ENCODE assay signal across 8 mouse cellular contexts in the genomic region with DNA sequence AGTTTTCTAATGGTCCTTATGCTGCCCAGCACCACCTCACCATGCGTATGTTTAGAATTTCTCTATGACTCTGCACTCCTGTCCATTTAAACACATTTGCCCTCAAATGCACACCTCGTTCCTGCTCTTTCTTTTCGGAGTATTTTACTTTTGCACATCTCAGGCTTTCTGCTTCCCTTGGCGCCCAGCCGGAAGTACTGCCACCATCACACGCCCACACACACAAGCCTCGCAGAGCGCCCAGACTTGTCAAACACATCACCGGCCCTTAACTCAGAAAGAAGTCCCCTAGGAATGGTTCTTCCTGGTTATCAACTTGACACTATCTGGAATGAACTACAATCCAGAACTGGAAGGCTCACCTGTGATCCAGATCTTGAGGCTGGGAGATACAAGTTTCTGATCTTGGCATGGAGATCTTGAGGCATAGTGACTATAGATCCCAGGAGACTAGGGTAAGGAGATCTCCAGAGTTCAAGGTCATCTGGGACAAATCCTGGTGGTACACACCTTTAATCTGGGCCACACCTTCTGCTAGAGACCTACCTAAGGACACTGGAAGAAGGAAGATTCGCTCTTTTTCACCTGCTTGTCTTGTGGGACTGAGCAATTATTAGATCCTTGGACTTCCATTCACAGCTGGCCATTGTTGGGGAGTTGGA. TPM values are rescaled to one million over a fixed set of nuclear protein-coding genes. Genes with fewer than 3 reads are reported as not detected.
A peak's percentile ranks its signal among the peaks of the same experiment; 100 is the strongest.
DNase-seq lines count a peak whose midpoint lies in the region; ATAC-seq and TF ChIP-seq lines count a peak whose summit lies in the region.

No protein-coding gene starts in this region.

- H3K9me3 ChIP-seq in kidney, postnatal 0 days (replicated peaks; ENCODE audit: low read length): no peaks in the 10 kb centered on the region
- H3K9me3 ChIP-seq in ES-Bruce4 (replicated peaks; ENCODE audit: control insufficient read depth, insufficient read depth, low read length, poor library complexity, severe bottlenecking): no peaks in the 10 kb centered on the region; the same call in 1 of the 2 replicates
- no peaks in the 10 kb centered on the region for H3K9me3 ChIP-seq in embryonic facial prominence, embryonic 12.5 days
- H3K9me3 ChIP-seq in intestine, embryonic 15.5 days: no peaks in the 10 kb centered on the region

- H3K4me1 ChIP-seq in kidney, postnatal 0 days (replicated peaks; ENCODE audit: insufficient read depth, low read length): no peaks in the 10 kb centered on the region
- H3K4me1 ChIP-seq in ES-Bruce4 (ENCODE audit: control insufficient read depth, insufficient read depth, low read length): peaks cover 3% of the 10 kb centered on the region
- H3K4me1 ChIP-seq in embryonic facial prominence, embryonic 12.5 days: 0 out of 2 replicates have a peak, but pooled peaks cover 4% of the 10 kb centered on the region
- 0 out of 2 replicates have a peak, but pooled peaks cover 2% of the 10 kb centered on the region for H3K4me1 ChIP-seq in intestine, embryonic 15.5 days (replicated peaks)

- no peaks in the 10 kb centered on the region for H3K79me2 ChIP-seq in myocyte (ENCODE audit: control insufficient read depth, insufficient read depth)

- no peak for TF ChIP-seq EP300 in ES-Bruce4 (IDR thresholded peaks at IDR 0.05; ENCODE audit: insufficient read depth, low read depth, low read length)

- no peak overlapping the region for H3K9ac ChIP-seq in kidney, postnatal 0 days (ENCODE audit: low read depth, low read length)
- H3K9ac ChIP-seq in ES-Bruce4 (ENCODE audit: low read depth, poor library complexity, severe bottlenecking): no peak overlapping the region
- no peak overlapping the region; the same call in 1 of the 2 replicates for H3K9ac ChIP-seq in embryonic facial prominence, embryonic 12.5 days
- no peak overlapping the region for H3K9ac ChIP-seq in intestine, embryonic 15.5 days

- no peak for TF ChIP-seq POLR2A in ES-Bruce4 (IDR thresholded peaks at IDR 0.05; ENCODE audit: insufficient read depth, low read length)
- no peak for TF ChIP-seq POLR2A in myocyte (IDR thresholded peaks at IDR 0.05; ENCODE audit: insufficient read length, low read depth)

- H3K36me3 ChIP-seq in kidney, postnatal 0 days (ENCODE audit: insufficient read depth, low read length): no peaks in the 10 kb centered on the region
- no peaks in the 10 kb centered on the region for H3K36me3 ChIP-seq in ES-Bruce4 (ENCODE audit: control insufficient read depth, insufficient read depth, low read length, poor library complexity, severe bottlenecking)
- H3K36me3 ChIP-seq in embryonic facial prominence, embryonic 12.5 days: no peaks in the 10 kb centered on the region
- H3K36me3 ChIP-seq in intestine, embryonic 15.5 days: no peaks in the 10 kb centered on the region
- H3K36me3 ChIP-seq in myocyte (ENCODE audit: control insufficient read depth, insufficient read depth): no peaks in the 10 kb centered on the region

- H3K4me3 ChIP-seq in kidney, postnatal 0 days (replicated peaks; ENCODE audit: low read depth, low read length): 0 out of 2 replicates have a peak overlapping the region, but pooled peaks have one; percentile 59
- peak overlapping the region; percentile 59 for H3K4me3 ChIP-seq in ES-Bruce4 (ENCODE audit: low read depth, low read length)
- peak overlapping the region; percentile 77 for H3K4me3 ChIP-seq in embryonic facial prominence, embryonic 12.5 days
- peak overlapping the region; percentile 68 for H3K4me3 ChIP-seq in intestine, embryonic 15.5 days (replicated peaks)
- peak overlapping the region; percentile 47 for H3K4me3 ChIP-seq in myocyte

- no peak for DNase-seq in kidney, postnatal 0 days (ENCODE audit: low spot score)
- DNase-seq in kidney, adult 8-10 months: no peak
- no peak for DNase-seq in left cerebral cortex, postnatal 14 days (ENCODE audit: low spot score in 2 of 2)

- no peaks in the 10 kb centered on the region for H3K27me3 ChIP-seq in kidney, postnatal 0 days (ENCODE audit: insufficient read depth, low read length)
- H3K27me3 ChIP-seq in ES-Bruce4 (ENCODE audit: control insufficient read depth, insufficient read depth, low read length, poor library complexity, severe bottlenecking) (no peaks in the 10 kb centered on the region), myocyte (ENCODE audit: control insufficient read depth, insufficient read depth, insufficient read length) (no peaks in the 10 kb centered on the region)
- H3K27me3 ChIP-seq in embryonic facial prominence, embryonic 12.5 days: no peaks in the 10 kb centered on the region
- no peaks in the 10 kb centered on the region for H3K27me3 ChIP-seq in intestine, embryonic 15.5 days (replicated peaks)

- ATAC-seq in kidney, postnatal 0 days (replicated peaks; ENCODE audit: low FRiP score, low read depth): no peak; the same call in 1 of the 2 replicates
- peak; percentile 17; the same call in 1 of the 2 replicates for ATAC-seq in embryonic facial prominence, embryonic 12.5 days (ENCODE audit: insufficient number of reproducible peaks, insufficient read depth, low FRiP score, low TSS enrichment)
- ATAC-seq in intestine, embryonic 15.5 days: peak; percentile 28
- ATAC-seq in cerebellum, adult (ENCODE audit: insufficient number of reproducible peaks, low FRiP score, low TSS enrichment): no peak

- intact Hi-C loops in left cerebral cortex, postnatal 14 days (cut with DNase I): loop anchor here (2.0 kb wide), 1 partner anchor 67 kb away; no protein-coding TSS in a partner anchor

- no peak for TF ChIP-seq CTCF in kidney, postnatal 0 days (IDR thresholded peaks at IDR 0.05; ENCODE audit: low read depth)
- no peak for TF ChIP-seq CTCF in ES-Bruce4 (IDR thresholded peaks at IDR 0.05; ENCODE audit: low read depth, low read length)

- H3ac ChIP-seq in myocyte (ENCODE audit: control insufficient read depth, insufficient read length): no peak overlapping the region

- H3K27ac ChIP-seq in kidney, postnatal 0 days: no peak overlapping the region
- H3K27ac ChIP-seq in ES-Bruce4 (ENCODE audit: insufficient read depth, low read length): peak overlapping the region; percentile 48; the same call in 1 of the 2 replicates
- no peak overlapping the region for H3K27ac ChIP-seq in embryonic facial prominence, embryonic 12.5 days
- peak overlapping the region; percentile 7; the same call in 1 of the 2 replicates for H3K27ac ChIP-seq in intestine, embryonic 15.5 days

- peak overlapping the region; percentile 58 for H3K4me2 ChIP-seq in kidney, postnatal 0 days (ENCODE audit: low read length)
- peak overlapping the region; percentile 54 for H3K4me2 ChIP-seq in embryonic facial prominence, embryonic 12.5 days (replicated peaks)
- peak overlapping the region; percentile 79 for H3K4me2 ChIP-seq in intestine, embryonic 15.5 days (replicated peaks)
- peak overlapping the region; percentile 58 for H3K4me2 ChIP-seq in myocyte (ENCODE audit: low read depth)

- WGBS in kidney, postnatal 0 days: 10% methylated on average over 10 of the region's 10 CpGs
- 10% methylated on average over 10 of the region's 10 CpGs for WGBS in embryonic facial prominence, embryonic 12.5 days
- WGBS in intestine, embryonic 15.5 days: 8% methylated on average over 10 of the region's 10 CpGs

TF ChIP-seq in myocyte, 11 proteins besides CTCF, POLR2A, EP300 and RAD21:
- TF ChIP-seq E2F4 (IDR thresholded peaks at IDR 0.05; ENCODE audit: insufficient read depth) (no peak), MYOG (IDR thresholded peaks at IDR 0.05; ENCODE audit: control insufficient read depth in 1 of 3, insufficient read depth in 1 of 3, insufficient read length in 2 of 3, low read depth in 2 of 3) (no peak), MYOD1 (IDR thresholded peaks at IDR 0.05; ENCODE audit: control insufficient read depth in 1 of 3, insufficient read length in 2 of 3, low read depth in 2 of 3) (no peak), CEBPB (IDR thresholded peaks at IDR 0.05; ENCODE audit: insufficient read depth, poor library complexity, severe bottlenecking) (no peak)

RNA-seq across cellular contexts. Expression of gene Cfap126, which starts 10.4 kb away (rescaled TPM):
- 4.6 TPM in 2 replicates for polyA plus RNA-seq in kidney, postnatal 0 days (2015; fragmentation: Nextera tagmentation; extraction: Ambion mirVana)
- polyA plus RNA-seq in ES-Bruce4 (2011; ENCODE audit: insufficient read depth, insufficient read length, low read depth, missing spikeins) (6.4 and 7.5 TPM in 2 replicates), myocyte (2012; fragmentation: generic; extraction: Trizol) (2.2 TPM)
- 1.4 and 1.8 TPM in 2 replicates for polyA plus RNA-seq in embryonic facial prominence, embryonic 12.5 days (2016; fragmentation: Nextera tagmentation; extraction: Ambion mirVana)
- polyA plus RNA-seq in intestine, embryonic 15.5 days (2015; fragmentation: Nextera tagmentation; extraction: Ambion mirVana): 1.7 and 1.8 TPM in 2 replicates
- total RNA-seq in left cerebral cortex, postnatal 14 days (2021): under 1 TPM; 0.62 to 0.74 TPM

RNA-seq across cellular contexts. Expression of gene Fcgr3, which starts 38.6 kb away (rescaled TPM):
- 12.1 and 13.2 TPM in 2 replicates for polyA plus RNA-seq in kidney, postnatal 0 days (2015; fragmentation: Nextera tagmentation; extraction: Ambion mirVana)
- polyA plus RNA-seq in ES-Bruce4 (2011; ENCODE audit: insufficient read depth, insufficient read length, low read depth, missing spikeins): 0.78 and 0.87 TPM in 2 replicates
- polyA plus RNA-seq in embryonic facial prominence, embryonic 12.5 days (2016; fragmentation: Nextera tagmentation; extraction: Ambion mirVana): 6.0 and 6.5 TPM in 2 replicates
- polyA plus RNA-seq in intestine, embryonic 15.5 days (2015; fragmentation: Nextera tagmentation; extraction: Ambion mirVana): 14.0 and 14.7 TPM in 2 replicates
- polyA plus RNA-seq in myocyte (2012; fragmentation: generic; extraction: Trizol): 0.05 TPM
- 10 to 100 TPM; 10.3 to 10.8 TPM for total RNA-seq in left cerebral cortex, postnatal 14 days (2021)

RNA-seq across cellular contexts. Expression of gene Sdhc, which starts 47.1 kb away (rescaled TPM):
- 381 and 403 TPM in 2 replicates for polyA plus RNA-seq in kidney, postnatal 0 days (2015; fragmentation: Nextera tagmentation; extraction: Ambion mirVana)
- polyA plus RNA-seq in ES-Bruce4 (2011; ENCODE audit: insufficient read depth, insufficient read length, low read depth, missing spikeins) (273 and 285 TPM in 2 replicates), myocyte (2012; fragmentation: generic; extraction: Trizol) (169 TPM)
- 210 and 216 TPM in 2 replicates for polyA plus RNA-seq in embryonic facial prominence, embryonic 12.5 days (2016; fragmentation: Nextera tagmentation; extraction: Ambion mirVana)
- 360 and 387 TPM in 2 replicates for polyA plus RNA-seq in intestine, embryonic 15.5 days (2015; fragmentation: Nextera tagmentation; extraction: Ambion mirVana)
- 100 to 1,000 TPM; 211 to 216 TPM for total RNA-seq in left cerebral cortex, postnatal 14 days (2021)

RNA-seq across cellular contexts. Expression of gene Mpz, which starts 47.2 kb away (rescaled TPM):
- 0.77 and 1.2 TPM in 2 replicates for polyA plus RNA-seq in kidney, postnatal 0 days (2015; fragmentation: Nextera tagmentation; extraction: Ambion mirVana)
- polyA plus RNA-seq in ES-Bruce4 (2011; ENCODE audit: insufficient read depth, insufficient read length, low read depth, missing spikeins) (1.1 and 1.3 TPM in 2 replicates), myocyte (2012; fragmentation: generic; extraction: Trizol) (0.11 TPM)
- polyA plus RNA-seq in embryonic facial prominence, embryonic 12.5 days (2016; fragmentation: Nextera tagmentation; extraction: Ambion mirVana): 4.5 and 4.7 TPM in 2 replicates
- 1.1 and 1.3 TPM in 2 replicates for polyA plus RNA-seq in intestine, embryonic 15.5 days (2015; fragmentation: Nextera tagmentation; extraction: Ambion mirVana)
- not detected for total RNA-seq in left cerebral cortex, postnatal 14 days (2021)

Comparison
In these comparisons a context has a peak if more than half of its experiments do, and no peak if none do; other contexts are left out.
1. ATAC-seq: peak in embryonic facial prominence, embryonic 12.5 days (single experiment) and intestine, embryonic 15.5 days (single experiment); none in kidney, postnatal 0 days (single experiment) and cerebellum, adult (single experiment).
2. H3K27ac ChIP-seq: peak in ES-Bruce4 (single experiment) and intestine, embryonic 15.5 days (single experiment); none in kidney, postnatal 0 days (single experiment) and embryonic facial prominence, embryonic 12.5 days (single experiment).
3. Peak in every context shown above with its lines, with median percentiles within 50 percentile points of each other: H3K4me2 ChIP-seq and H3K4me3 ChIP-seq.